Mouse (Mus musculus) CH12.LX (cell line): ENCODE results near the gene Hsd17b3. TPM values are rescaled to one million over a fixed set of nuclear protein-coding genes. Genes with fewer than 3 reads are reported as not detected.
"Not testable (repeated sequence)": the region's sequence is repeated elsewhere in the genome, so short reads cannot be mapped to it uniquely, and the experiment has no call there.

Experiments
- DNase-seq: peaks from one replicate; pipeline ENCODE4 v3.0.0-alpha.2; 2013; ENCODE audit errors: extremely low read depth
- H3K27ac ChIP-seq: 2 replicates; pipeline ENCODE4 v1.5.1; 2012; ENCODE audit warnings: low read depth, mild to moderate bottlenecking, control low read depth, moderate library complexity; ENCODE audit not compliant: insufficient read depth
- H3K27me3 ChIP-seq: replicated peaks from 2 replicates; pipeline ENCODE3; 2012; ENCODE audit warnings: inconsistent platforms
- H3K36me3 ChIP-seq, 2 experiments: replicated peaks in 1 of 2; 2 replicates each; pipeline versions ENCODE3 to v1.6.1; 2012; ENCODE audit warnings: inconsistent platforms in 1 of 2, low read length in 1 of 2, mild to moderate bottlenecking in 1 of 2, mixed read lengths in 1 of 2, moderate library complexity in 1 of 2; ENCODE audit not compliant: control insufficient read depth in 1 of 2, insufficient read depth in 1 of 2
- H3K4me1 ChIP-seq, 2 experiments: 2 replicates each; pipeline ENCODE4 v1.6.1; 2012; ENCODE audit warnings: inconsistent platforms in 1 of 2, moderate library complexity in 1 of 2; ENCODE audit not compliant: insufficient read depth in 2 of 2, control insufficient read depth in 1 of 2
- H3K4me2 ChIP-seq: 2 replicates; pipeline ENCODE4 v1.6.1; 2012; ENCODE audit warnings: low read depth, mild to moderate bottlenecking, control low read depth; ENCODE audit not compliant: poor library complexity, insufficient read depth, severe bottlenecking
- H3K4me3 ChIP-seq, 3 experiments: fragments of 150-350 bp in 1 of 3; sonication (generic) in 1 of 3; replicated peaks in 1 of 3; 2 replicates each; pipeline versions ENCODE3 to v1.5.1; 2011 to 2012; ENCODE audit warnings: low read depth in 2 of 3, low read length in 2 of 3, mild to moderate bottlenecking in 2 of 3, moderate library complexity in 2 of 3, control low read depth in 1 of 3, improper control_type of control experiment in 1 of 3, inconsistent platforms in 1 of 3, mixed read lengths in 1 of 3; ENCODE audit not compliant: poor library complexity in 1 of 3
- H3K79me2 ChIP-seq: replicated peaks from 2 replicates; pipeline ENCODE4 v1.6.1; 2012; ENCODE audit warnings: mild to moderate bottlenecking, moderate library complexity; ENCODE audit not compliant: control insufficient read depth, poor library complexity, insufficient read depth, severe bottlenecking; ENCODE audit errors: extremely low read depth
- H3K9ac ChIP-seq: 2 replicates; pipeline ENCODE4 v1.6.1; 2012; ENCODE audit warnings: low read depth, mild to moderate bottlenecking, control low read depth, moderate library complexity; ENCODE audit not compliant: insufficient read depth
- H3K9me3 ChIP-seq: replicated peaks from 2 replicates; pipeline ENCODE3; 2012; ENCODE audit warnings: low read length, inconsistent platforms, mixed read lengths
- BHLHE40 ChIP-seq: IDR thresholded peaks from 2 replicates; pipeline ENCODE4 v1.6.1; 2011; ENCODE audit warnings: mild to moderate bottlenecking, low read depth, low read length, improper control_type of control experiment
- CTCF ChIP-seq, 2 experiments: IDR thresholded peaks in 1 of 2; conservative IDR thresholded peaks in 1 of 2; 2 replicates each; pipeline ENCODE4 v1.5.1; 2011 to 2012; ENCODE audit warnings: low read depth in 2 of 2, low read length in 2 of 2, improper control_type of control experiment in 1 of 2, inconsistent platforms in 1 of 2, mild to moderate bottlenecking in 1 of 2, moderate library complexity in 1 of 2
- E2F4 ChIP-seq: IDR thresholded peaks from 2 replicates; pipeline ENCODE4 v1.6.1; 2011; ENCODE audit warnings: low read depth, low read length, improper control_type of control experiment; ENCODE audit not compliant: insufficient replicate concordance
- ELF1 ChIP-seq: IDR thresholded peaks from 2 replicates; pipeline ENCODE4 v1.6.1; 2014; ENCODE audit warnings: low read depth, mild to moderate bottlenecking, inconsistent platforms, low read length, improper control_type of control experiment
- EP300 ChIP-seq: IDR thresholded peaks from 2 replicates; pipeline ENCODE4 v1.6.1; 2011; ENCODE audit warnings: low read length, improper control_type of control experiment
- ETS1 ChIP-seq: conservative IDR thresholded peaks from 2 replicates; pipeline ENCODE4 v1.6.1; 2012; ENCODE audit warnings: low read depth, mild to moderate bottlenecking, inconsistent platforms, low read length, improper control_type of control experiment, moderate library complexity
- GABPA ChIP-seq: IDR thresholded peaks from 2 replicates; pipeline ENCODE4 v1.6.1; 2012; ENCODE audit warnings: low read depth, low read length, improper control_type of control experiment, inconsistent platforms; ENCODE audit not compliant: insufficient replicate concordance
- IRF4 ChIP-seq: IDR thresholded peaks from 2 replicates; pipeline ENCODE4 v1.6.1; 2014; ENCODE audit warnings: low read depth, mild to moderate bottlenecking, inconsistent platforms, low read length, improper control_type of control experiment
- KAT2A ChIP-seq: IDR thresholded peaks from 2 replicates; pipeline ENCODE4 v1.6.1; 2012; ENCODE audit warnings: low read length, improper control_type of control experiment, inconsistent platforms; ENCODE audit not compliant: insufficient replicate concordance
- MAFK ChIP-seq: IDR thresholded peaks from 2 replicates; pipeline ENCODE4 v1.6.1; 2011; ENCODE audit warnings: low read length, improper control_type of control experiment; ENCODE audit not compliant: insufficient replicate concordance
- MAX ChIP-seq: IDR thresholded peaks from 2 replicates; pipeline ENCODE4 v1.6.1; 2011; ENCODE audit warnings: low read length, improper control_type of control experiment
- MAZ ChIP-seq: IDR thresholded peaks from 2 replicates; pipeline ENCODE4 v1.6.1; 2012; ENCODE audit warnings: low read depth, mild to moderate bottlenecking, inconsistent platforms, low read length, improper control_type of control experiment, moderate library complexity
- MEF2A ChIP-seq: IDR thresholded peaks from 2 replicates; pipeline ENCODE4 v1.6.1; 2014; ENCODE audit warnings: low read depth, mild to moderate bottlenecking, inconsistent platforms, low read length, improper control_type of control experiment, borderline replicate concordance
- MYC ChIP-seq: IDR thresholded peaks from 2 replicates; pipeline ENCODE4 v1.6.1; 2011; ENCODE audit warnings: low read depth, mild to moderate bottlenecking, improper control_type of control experiment, low read length
- PAX5 ChIP-seq: IDR thresholded peaks from 2 replicates; pipeline ENCODE4 v1.6.1; 2012; ENCODE audit warnings: low read length, inconsistent platforms, mixed read lengths
- POLR2A ChIP-seq: IDR thresholded peaks from 2 replicates; pipeline ENCODE4 v1.6.1; 2011; ENCODE audit warnings: low read depth, mild to moderate bottlenecking, improper control_type of control experiment, low read length
- RAD21 ChIP-seq: IDR thresholded peaks from 2 replicates; pipeline ENCODE4 v1.6.1; 2011; ENCODE audit warnings: low read depth, mild to moderate bottlenecking, low read length, improper control_type of control experiment, moderate library complexity
- RCOR1 ChIP-seq: conservative IDR thresholded peaks from 2 replicates; pipeline ENCODE4 v1.6.1; 2012; ENCODE audit warnings: low read depth, mild to moderate bottlenecking, inconsistent platforms, low read length, improper control_type of control experiment
- SIN3A ChIP-seq: IDR thresholded peaks from 2 replicates; pipeline ENCODE4 v1.6.1; 2012; ENCODE audit warnings: low read length, improper control_type of control experiment, inconsistent platforms
- SMC3 ChIP-seq: IDR thresholded peaks from 2 replicates; pipeline ENCODE4 v1.6.1; 2011; ENCODE audit warnings: low read depth, low read length, improper control_type of control experiment
- TBP ChIP-seq: conservative IDR thresholded peaks from 2 replicates; pipeline ENCODE4 v1.6.1; 2011; ENCODE audit warnings: low read depth, low read length, improper control_type of control experiment
- TCF12 ChIP-seq: IDR thresholded peaks from 2 replicates; pipeline ENCODE4 v1.6.1; 2014; ENCODE audit warnings: low read depth, mild to moderate bottlenecking, inconsistent platforms, low read length, improper control_type of control experiment
- UBTF ChIP-seq: IDR thresholded peaks from 2 replicates; pipeline ENCODE4 v1.6.1; 2012; ENCODE audit warnings: low read depth, mild to moderate bottlenecking, inconsistent platforms, low read length, improper control_type of control experiment, moderate library complexity
- USF1 ChIP-seq: IDR thresholded peaks from 2 replicates; pipeline ENCODE4 v1.6.1; 2014; ENCODE audit warnings: low read depth, mild to moderate bottlenecking, inconsistent platforms, low read length, improper control_type of control experiment
- USF2 ChIP-seq: conservative IDR thresholded peaks from 2 replicates; pipeline ENCODE4 v1.6.1; 2011; ENCODE audit warnings: low read depth, low read length, improper control_type of control experiment
- ZMIZ1 ChIP-seq: IDR thresholded peaks from 2 replicates; pipeline ENCODE4 v1.6.1; 2012; ENCODE audit warnings: low read depth, mild to moderate bottlenecking, inconsistent platforms, low read length, improper control_type of control experiment
- dilution Hi-C: fragments of 300-500 bp; cut with MboI; formaldehyde crosslinking; loops from 2 replicates; pipeline ENCODE4 v1.14.3; 2020; ENCODE audit warnings: low sequenced_read_pairs; ENCODE audit not compliant: extremely low pct_unique_long_range_greater_than_20kb, extremely low pct_ligation_motif_present
- in situ Hi-C: fragments of 300-500 bp; cut with MboI; formaldehyde crosslinking; loops from 3 replicates; pipeline ENCODE4 v1.14.3; 2019; ENCODE audit warnings: low sequenced_read_pairs, low pct_ligation_motif_present, low pct_unique_long_range_greater_than_20kb, mixed read lengths
- polyA plus RNA-seq: library from polyadenylated mRNA; unstranded; fragments of >175 nt; gene quantifications from 2 replicates; pipeline ENCODE4 v1.2.1, GENCODE M21; 2012; ENCODE audit warnings: low read depth; ENCODE audit not compliant: insufficient read length
- total RNA-seq, 2 experiments: library from RNA; depleted of rRNA; stranded (reverse); fragments of 300-350 nt in 1 of 2; fragments of >200 nt in 1 of 2; gene quantifications; 2 replicates each; pipeline ENCODE4 v1.2.3; 2012 to 2014

The Hsd17b3 gene
- total and polyA plus RNA-seq, 3 experiments, result not detected

DNA sequence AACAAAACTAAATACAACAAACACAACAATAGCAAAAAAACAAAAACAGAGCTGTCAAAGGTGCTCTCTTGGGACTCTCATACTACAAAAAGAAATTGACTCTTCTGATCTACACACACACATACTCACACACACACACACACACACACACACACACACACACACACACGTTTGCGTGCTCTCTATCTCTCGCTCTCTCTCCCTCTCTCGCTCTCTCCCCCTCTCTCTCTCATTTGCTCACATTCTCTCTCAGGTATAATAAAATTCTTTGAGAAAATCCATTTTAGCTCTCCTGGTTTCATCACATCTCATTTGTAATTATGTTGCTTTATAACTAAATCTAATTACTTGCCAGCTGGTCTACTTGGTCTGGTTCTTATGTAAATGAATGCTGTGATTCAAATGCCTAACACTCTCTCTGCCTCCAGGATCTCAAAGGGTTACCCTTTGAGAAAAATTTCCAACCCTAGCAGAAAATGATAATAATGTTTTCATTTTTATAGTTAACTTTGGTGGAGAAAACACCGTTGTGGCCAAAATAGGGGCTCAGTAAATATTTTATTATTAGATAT, 28.0 kb downstream of the Hsd17b3 start:
- H3K27ac ChIP-seq, result no peak overlapping the region
- no peak for DNase-seq
- no peaks in the 10 kb centered on the region for H3K9me3 ChIP-seq
- no peak for TF ChIP-seq MAFK
- no peak for TF ChIP-seq BHLHE40
- TF ChIP-seq RCOR1, result no peak
- TF ChIP-seq KAT2A, result no peak
- TF ChIP-seq ELF1, result no peak
- TF ChIP-seq MAZ, result no peak
- no peak for TF ChIP-seq MYC
- no peak for TF ChIP-seq E2F4
- no peak for TF ChIP-seq MEF2A
- no peak for TF ChIP-seq SMC3
- no peak for TF ChIP-seq IRF4
- TF ChIP-seq TBP, result no peak
- TF ChIP-seq USF1, result no peak
- no peak for TF ChIP-seq ZMIZ1
- no peak for TF ChIP-seq UBTF
- no peak for TF ChIP-seq EP300
- no peak for TF ChIP-seq MAX
- TF ChIP-seq SIN3A, result no peak
- no peak for TF ChIP-seq ETS1
- no peak overlapping the region for H3K4me3 ChIP-seq
- H3K4me2 ChIP-seq, result no peak overlapping the region
- dilution Hi-C loops, result no loop called here
- H3K9ac ChIP-seq, result no peak overlapping the region
- in situ Hi-C loops, result no loop called here
- peaks cover 0 to 3% of the 10 kb centered on the region in 2 experiments; a peak in 1 of 4 replicates for H3K4me1 ChIP-seq
- no peaks in the 10 kb centered on the region for H3K36me3 ChIP-seq
- H3K79me2 ChIP-seq, result no peaks in the 10 kb centered on the region
- no peaks in the 10 kb centered on the region for H3K27me3 ChIP-seq

DNA sequence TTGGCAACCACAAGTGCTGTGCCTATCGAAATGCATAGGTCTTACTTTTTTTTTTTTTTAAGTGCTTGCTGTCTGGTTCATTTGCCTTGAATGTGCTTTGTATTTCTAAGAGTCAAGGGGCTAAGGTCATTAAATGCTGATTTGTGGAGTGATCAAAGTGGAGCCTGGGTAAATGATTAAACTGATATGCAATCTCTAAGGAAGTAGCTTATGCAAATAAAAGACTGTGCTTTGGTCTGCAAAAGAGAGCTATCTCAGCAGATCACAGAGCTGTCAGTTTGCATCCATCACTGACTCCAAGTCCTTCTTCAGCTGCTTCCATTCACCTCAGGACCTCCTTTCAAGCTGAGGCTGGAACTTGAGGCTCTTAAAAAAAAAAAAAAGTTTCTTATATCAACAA, 35.1 kb downstream of the Hsd17b3 start:
- no peaks in the 10 kb centered on the region for H3K4me1 ChIP-seq
- dilution Hi-C loops (no loop called here), in situ Hi-C loops (no loop called here)
- no peak overlapping the region for H3K27ac ChIP-seq
- H3K4me3 ChIP-seq, result no peak overlapping the region
- peaks cover 9% of the 10 kb centered on the region for H3K9me3 ChIP-seq
- no peak for DNase-seq
- TF ChIP-seq E2F4 (no peak), GABPA (no peak), POLR2A (no peak), USF2 (no peak), TCF12 (no peak), RCOR1 (no peak), UBTF (no peak), ETS1 (no peak), RAD21 (no peak), PAX5 (no peak), KAT2A (no peak), CTCF (conservative IDR thresholded peaks at IDR 0.05 in 1 of 2, IDR thresholded peaks at IDR 0.05 in 1 of 2; ENCODE audit: low read depth in 2 of 2, low read length in 2 of 2) (no peak)
- H3K9ac ChIP-seq, result no peak overlapping the region
- no peaks in the 10 kb centered on the region for H3K79me2 ChIP-seq
- H3K27me3 ChIP-seq, result no peaks in the 10 kb centered on the region
- no peaks in the 10 kb centered on the region for H3K36me3 ChIP-seq
- H3K4me2 ChIP-seq, result no peak overlapping the region

GRCm38 (mm10) chr13:64052281-64052680, 36.7 kb downstream of the Hsd17b3 start:
- dilution Hi-C loops, H3K27ac ChIP-seq, in situ Hi-C loops, H3K9me3 ChIP-seq, H3K4me2 ChIP-seq, H3K36me3 ChIP-seq, H3K9ac ChIP-seq, H3K79me2 ChIP-seq, DNase-seq, H3K4me3 ChIP-seq, H3K4me1 ChIP-seq, H3K27me3 ChIP-seq: not testable (repeated sequence)
